Mouse (Mus musculus): ENCODE data around the gene Col26a1.
"Not testable (repeated sequence)": the region's sequence is repeated elsewhere in the genome, so short reads cannot be mapped to it uniquely, and the experiment has no call there.

Gene Col26a1

DNA sequence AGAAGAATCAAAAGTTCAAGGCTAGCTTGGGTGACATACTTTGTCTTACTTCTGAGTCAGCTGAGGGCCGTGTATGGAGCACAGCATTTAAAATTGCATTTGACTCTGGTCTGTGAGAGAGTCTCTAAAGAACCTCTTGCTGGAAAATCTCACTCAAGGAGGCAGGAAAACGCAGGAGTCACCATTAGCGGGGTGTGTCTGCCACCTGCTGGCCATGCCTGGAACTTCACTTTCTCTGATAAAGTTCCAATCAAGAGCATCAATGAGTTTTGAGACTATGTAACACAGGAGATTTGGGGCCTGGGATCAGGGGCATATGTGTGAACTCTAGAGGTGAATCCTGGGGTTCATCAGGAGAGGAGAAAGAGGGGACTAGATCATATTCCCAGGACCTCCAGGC, 127.3 kb downstream of the Col26a1 start:
- CTCF ChIA-PET, result interaction anchor here (0.6 kb wide), 1 partner anchor 351 kb away, joined by 3 read pairs; no protein-coding TSS in a partner anchor

DNA sequence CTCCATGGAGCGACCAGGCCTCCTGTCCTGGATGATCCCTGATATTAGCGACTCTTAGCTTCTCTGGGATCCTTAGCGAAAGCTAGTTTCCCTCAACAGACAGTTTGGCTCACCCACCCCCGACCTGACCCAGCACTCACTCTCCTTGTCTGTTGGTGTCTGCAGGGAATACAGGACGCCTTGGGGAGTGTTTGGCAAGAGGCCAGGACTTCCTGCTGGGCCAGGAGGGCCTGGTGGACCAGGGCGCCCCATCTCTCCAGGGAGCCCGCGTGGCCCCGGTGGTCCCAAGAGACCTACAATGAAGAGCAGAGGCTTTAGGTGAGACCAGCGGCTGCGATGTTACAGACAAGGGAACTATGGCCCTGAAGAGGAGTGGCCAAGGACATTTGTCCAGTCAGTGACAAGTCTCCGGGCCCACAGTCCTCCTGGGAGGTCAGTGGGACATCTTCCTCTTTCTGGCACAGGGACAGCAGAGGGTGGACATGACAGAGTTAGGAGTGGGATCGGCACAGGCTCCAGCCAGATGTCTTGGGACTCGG, 128.9 kb downstream of the Col26a1 start:
- CTCF ChIA-PET, result no interaction called here

DNA sequence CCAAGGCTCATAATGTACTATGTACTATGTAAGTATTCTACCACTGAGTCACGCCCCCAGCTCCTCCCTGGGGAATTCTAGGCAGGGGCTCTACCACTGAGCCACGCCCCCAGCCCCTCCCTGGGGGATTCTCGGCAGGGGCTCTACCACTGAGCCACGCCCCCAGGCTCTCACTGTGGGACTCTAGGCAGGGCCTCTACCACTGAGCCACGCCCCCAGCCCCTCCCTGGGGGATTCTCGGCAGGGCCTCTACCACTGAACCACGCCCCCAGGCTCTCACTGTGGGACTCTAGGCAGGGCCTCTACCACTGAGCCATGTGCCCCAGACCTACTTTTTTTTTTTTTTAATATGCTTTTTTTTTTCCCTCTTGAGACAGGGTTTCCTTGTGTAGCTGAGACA, 129.8 kb downstream of the Col26a1 start:
- CTCF ChIA-PET, result interaction anchor here (0.7 kb wide), 2 partner anchors 528 to 634 kb away, joined by 3 to 6 read pairs; no protein-coding TSS in a partner anchor

DNA sequence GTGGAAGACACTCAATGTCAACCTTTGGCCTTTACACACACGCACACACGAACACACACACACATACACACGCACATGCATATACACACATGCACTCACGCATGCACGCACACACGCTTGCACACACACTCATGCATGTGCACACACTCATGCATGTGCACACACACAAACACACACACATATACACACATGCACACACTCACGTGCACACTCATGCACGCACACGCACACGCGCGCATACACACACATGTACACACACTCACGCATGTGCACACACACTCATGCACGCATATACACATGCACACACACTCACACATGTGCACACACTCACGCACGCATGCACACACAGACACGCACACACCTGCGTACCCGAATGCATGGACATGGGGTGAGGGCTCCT, 130.9 kb downstream of the Col26a1 start:
- CTCF ChIA-PET, result no interaction called here

DNA sequence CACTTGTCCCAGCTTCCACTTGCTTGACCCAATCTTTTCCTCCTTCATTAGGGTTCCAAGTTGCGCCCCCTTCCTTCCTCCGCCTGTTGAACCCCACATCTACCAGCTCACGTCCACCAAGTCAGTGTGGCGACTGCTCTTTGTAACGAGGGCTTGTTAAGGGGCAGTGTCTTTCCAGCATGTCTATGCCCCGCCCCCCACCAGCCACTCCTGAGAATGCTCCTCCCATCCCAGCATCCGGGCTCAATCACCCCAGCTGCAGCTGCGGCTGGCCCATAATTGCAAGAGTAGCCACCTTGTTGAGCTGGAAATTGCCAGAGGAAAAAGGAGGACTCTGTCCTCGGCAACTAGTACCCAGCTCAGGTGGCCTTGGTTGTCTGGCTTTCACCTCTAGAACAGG, 136.4 kb downstream of the Col26a1 start:
- CTCF ChIA-PET, result no interaction called here

DNA sequence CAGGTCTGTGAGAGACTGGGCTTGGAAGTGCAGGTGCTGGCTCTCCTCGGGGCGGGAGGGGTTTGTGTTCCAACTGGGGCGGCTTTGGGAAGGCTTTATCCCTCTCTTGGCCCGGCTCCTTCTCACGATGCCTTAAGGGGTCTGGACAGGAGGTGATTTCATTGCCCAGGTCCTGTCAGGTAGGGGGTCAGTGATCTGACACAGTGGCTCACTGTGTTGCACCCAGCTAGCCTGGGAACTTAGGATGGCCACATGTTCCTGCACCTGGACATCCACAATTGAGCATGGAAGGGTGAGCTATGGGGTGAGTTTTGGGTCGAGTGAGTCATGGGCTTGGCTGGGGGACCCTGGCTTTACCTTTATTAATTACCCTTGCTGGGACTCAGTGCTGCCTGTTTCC, 144.1 kb downstream of the Col26a1 start:
- CTCF ChIA-PET, result no interaction called here

DNA sequence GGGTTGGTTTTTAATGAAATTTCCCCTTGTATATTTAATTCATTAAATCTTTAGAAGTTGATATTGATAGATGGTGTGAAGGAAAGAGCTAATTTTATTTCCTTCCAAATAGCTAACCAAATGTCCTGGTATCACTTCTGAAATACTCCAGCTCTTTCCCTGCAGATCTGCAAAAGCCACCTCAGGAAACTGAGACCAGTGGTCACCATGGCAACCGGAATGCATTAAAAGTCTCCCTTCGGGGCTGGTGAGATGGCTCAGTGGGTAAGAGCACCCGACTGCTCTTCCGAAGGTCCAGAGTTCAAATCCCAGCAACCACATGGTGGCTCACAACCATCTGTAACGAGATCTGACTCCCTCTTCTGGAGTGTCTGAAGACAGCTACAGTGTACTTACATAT, 156.7 kb downstream of the Col26a1 start:
- CTCF ChIA-PET, result not testable (repeated sequence)

DNA sequence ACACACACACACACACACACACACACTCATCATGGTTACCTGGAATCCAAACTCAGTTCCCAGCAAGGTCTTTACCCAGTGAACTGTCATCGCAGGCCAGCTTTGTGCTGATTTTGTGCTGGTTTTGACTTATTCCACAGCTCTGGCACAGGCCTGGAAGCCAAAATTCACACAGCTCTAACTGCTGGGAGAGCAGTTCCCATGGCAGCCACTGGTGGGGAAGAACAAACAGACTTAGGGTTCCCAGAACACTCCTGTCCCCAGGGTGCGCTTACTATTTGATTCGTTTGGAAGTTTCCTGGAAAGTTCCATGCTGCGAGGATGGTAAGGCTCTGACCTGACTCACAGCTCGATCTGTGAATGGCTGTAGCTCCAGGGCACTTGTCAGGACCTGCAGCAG, 161.4 kb downstream of the Col26a1 start:
- CTCF ChIA-PET, result no interaction called here

DNA sequence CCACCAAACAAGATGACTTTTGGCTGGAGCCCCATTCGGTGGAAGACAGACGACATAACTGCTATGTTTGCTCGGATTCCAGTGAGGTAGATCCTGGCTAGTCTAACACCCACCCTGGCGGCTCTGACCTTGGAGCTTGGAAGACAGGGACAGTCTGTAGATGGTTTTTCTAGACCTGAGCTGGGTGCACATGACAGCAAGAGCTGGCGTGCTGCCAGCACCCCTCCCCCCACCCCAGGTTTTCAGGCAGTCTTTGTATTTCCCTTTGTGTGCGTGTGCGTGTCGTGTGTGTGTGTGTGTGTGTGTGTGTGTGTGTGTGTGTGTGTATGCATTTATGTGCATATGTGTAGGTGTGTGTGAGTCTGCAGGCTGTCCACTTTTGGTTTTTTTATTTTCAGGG, 164.4 kb downstream of the Col26a1 start:
- CTCF ChIA-PET, result interaction anchor here (0.6 to 0.8 kb wide), 3 partner anchors 43 to 473 kb away, joined by 4 to 5 read pairs (median 4); partner anchors contain the start of gene Sh2b2

DNA sequence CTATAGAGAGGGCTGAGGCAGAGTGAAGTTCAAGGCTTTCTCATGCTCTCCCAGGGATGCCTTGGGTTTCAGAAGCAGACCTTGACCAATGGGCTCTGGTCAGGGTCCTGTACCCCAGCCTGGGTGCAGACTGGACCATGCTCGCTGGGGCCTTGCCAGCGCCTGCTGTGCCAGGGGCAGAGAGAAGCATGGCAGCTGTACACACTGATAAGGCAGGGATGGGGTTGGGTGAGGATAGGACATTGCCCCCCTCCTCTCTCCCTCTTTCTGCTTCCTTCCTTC, 165.5 kb downstream of the Col26a1 start:
- CTCF ChIA-PET, result no interaction called here

DNA sequence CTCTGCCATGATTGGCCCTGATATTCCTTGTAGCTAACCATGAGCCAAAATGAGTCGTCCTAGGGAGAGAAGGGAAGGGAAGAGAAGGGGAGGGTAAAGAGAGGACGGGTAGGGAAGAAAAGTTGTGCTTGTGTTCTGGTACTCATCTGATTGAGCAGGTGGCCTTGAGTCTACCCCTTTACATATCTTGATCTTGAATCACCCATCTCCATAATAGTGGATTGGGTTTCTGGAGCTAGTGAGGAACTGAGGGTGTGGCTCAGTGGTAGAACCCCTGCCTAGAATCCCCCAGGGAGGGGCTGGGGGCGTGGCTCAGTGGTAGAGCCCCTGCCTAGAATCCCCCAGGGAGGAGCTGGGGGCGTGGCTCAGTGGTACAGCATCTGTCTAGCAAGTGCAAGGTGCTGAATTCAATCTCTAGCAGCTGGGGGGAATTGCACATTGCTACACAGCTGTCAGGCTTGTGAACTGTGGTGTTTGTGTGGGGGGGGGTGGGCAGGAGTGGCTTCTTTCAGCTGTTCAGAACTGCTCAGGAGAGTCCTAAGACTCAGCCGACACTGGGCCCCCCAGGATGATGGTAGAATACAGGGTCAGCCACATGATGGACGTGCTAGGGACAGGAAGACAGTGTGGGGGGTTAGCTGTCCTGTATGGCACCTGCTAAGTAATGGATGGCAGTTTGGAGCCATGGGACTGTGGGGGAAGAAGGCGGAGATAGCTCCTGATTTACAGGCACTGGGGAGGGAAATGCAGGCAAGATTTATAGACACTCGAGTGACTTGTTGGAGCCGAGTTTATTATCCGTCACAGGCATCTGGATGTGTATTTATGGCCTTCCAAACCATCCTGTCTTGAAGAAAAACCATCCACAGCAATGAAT, 166.1 kb downstream of the Col26a1 start:
- CTCF ChIA-PET, result no interaction called here

DNA sequence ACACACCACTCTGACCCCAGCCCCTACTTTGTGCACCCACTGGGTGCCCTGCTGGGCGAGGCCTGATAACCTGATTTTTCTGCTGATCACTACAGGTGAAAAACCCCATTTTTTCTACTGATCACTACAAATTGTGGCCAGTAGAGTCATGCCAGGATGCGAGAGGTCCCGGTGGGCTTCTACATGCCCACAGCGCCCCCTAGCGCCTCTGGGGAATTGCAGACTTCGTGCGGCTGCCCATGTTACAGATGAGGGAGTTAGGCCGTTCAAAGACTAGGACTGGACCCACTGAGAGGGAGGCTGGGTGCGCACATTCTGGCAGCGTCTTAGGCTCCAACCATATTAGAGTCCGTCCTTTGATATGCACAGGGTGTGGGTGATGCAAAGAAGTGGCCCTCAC, 168.1 kb downstream of the Col26a1 start:
- CTCF ChIA-PET, result interaction anchor here (0.6 kb wide), 1 partner anchor 536 kb away, joined by 6 read pairs; no protein-coding TSS in a partner anchor

DNA sequence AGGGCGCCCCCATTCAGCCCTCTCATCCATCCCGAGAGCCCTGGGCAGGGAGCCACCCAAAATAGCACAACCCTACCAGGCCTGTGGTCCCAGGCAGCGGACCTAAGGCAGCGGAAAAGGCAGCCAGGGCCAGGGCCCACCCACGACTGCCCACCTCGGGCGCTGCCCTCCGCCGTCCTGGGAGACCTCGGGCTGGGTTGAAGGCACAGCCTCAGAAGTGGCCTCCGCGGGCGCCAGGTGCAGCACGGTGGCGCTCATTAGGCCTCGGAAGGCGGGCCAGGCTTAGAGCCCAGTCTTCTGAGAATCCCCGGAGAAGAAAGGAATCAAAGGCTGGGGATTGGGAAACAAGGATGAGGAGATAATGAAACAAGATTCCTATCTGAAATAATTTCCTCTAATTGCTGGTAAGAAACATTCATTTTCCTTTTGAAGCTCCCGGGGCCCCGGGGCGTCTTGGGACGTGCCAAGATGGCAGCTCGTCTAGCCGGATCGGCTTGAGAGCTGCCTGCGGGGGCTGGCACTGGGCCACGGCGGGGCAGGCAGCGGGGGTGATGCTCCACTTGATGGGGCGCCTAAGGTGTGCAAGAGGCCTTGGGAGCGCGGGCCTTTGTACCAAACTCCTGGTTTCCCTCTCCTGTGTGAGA, 168.7 kb downstream of the Col26a1 start:
- CTCF ChIA-PET, result no interaction called here

DNA sequence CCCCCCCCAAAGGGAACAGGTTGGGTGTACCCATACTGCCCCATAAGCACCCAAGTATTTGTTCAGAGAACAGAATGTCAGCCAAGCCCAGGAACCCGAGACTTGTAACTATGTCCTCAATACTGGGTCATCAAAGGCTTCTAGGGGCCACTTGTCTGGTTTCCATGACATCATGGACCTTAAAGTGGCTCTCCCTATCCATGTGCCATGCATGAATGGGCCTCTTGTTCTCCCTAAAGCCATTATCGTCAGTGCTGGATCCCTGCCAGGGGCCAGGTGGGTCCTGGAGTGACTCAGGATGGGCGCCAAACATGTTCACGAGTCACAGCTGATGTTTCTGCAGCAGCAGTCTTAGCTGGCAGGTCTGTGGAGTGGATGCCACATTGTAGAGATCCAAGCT, 172.3 kb downstream of the Col26a1 start:
- CTCF ChIA-PET, result no interaction called here

DNA sequence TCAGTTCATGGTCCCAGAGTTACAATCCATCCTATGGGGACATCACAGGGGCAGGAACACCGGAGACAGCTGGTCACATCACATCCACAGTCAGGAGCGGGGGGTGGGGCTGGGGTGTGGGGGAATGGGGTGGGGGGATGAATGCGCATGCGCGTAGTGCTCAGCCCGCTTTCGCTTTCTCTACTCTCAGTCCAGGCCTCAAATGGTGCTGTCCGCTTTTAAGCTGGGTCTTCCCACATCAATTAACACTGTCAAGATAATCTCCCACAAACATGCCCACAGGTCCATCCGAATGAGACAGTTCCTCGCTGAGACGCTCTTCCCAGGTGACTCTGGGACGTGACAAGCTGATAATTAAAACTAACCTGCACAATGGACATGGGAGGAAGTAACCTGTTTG, 174.9 kb downstream of the Col26a1 start:
- CTCF ChIA-PET, result interaction anchor here (0.6 to 0.7 kb wide), 2 partner anchors 123 to 1609 kb away, joined by 3 to 10 read pairs; no protein-coding TSS in a partner anchor

DNA sequence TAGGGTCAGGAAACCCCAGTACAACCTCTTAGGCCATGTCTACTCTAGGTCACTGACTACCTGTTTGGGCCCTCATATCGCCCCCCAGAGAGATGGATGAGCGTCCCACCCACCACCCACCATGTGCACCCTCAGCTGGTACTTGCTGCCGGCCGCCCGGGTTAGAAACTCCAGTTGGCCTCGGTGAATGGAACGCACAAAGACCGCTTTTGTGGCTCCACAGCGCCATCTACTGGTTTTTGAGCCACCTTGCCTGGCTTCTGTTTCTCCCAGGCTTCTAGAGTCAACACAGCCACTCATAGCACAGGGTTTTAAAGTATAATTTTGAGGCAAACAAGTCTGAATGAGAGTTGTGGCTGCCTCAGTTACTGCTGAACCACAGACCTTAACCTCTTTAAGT, 176.2 kb downstream of the Col26a1 start:
- CTCF ChIA-PET, result interaction anchor here (0.6 to 0.7 kb wide), 2 partner anchors 8 to 28 kb away, joined by 3 to 7 read pairs; no protein-coding TSS in a partner anchor

DNA sequence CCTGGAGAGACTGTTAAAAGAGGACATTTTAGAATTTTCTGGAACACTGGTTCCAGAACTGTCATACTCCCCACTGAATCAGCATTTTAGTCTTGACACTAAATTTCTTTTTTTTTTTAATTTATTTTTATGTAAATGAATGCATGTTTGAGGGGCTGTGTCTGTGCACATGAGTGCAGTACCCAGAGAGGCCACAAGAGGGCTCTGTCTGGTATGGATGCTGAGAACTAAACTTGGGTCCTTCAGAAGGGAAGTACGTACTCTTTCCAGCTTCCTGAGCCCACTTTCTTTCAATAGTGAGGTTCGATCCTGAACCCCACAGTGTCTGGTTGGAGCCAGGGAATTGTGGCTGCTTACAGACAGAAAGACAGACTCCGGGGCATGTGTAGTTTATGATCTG, 177.5 kb downstream of the Col26a1 start:
- CTCF ChIA-PET, result interaction anchor here (0.5 kb wide), 1 partner anchor 137 kb away, joined by 3 read pairs; no protein-coding TSS in a partner anchor

DNA sequence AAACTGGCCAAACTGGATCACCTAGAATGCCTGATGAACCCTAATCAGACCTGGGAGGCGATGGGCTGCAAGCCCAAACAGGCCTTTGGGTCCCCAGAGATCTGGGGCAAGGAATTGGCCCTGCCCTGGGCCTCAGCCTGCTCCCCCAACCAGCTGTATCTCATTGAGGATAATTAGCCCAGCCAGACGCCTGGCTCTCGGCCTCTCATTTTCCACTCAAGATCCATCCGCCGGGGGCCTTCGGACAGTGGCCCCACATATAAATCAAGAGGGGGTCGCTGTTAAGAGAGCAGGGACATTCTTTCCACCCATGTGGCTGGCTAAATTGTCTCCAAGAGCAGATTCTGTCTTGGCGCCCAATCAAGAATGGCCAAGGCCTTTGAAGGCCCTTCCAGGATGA, 178.9 kb downstream of the Col26a1 start:
- CTCF ChIA-PET, result interaction anchor here (0.6 kb wide), 1 partner anchor 265 kb away, joined by 5 read pairs; no protein-coding TSS in a partner anchor

DNA sequence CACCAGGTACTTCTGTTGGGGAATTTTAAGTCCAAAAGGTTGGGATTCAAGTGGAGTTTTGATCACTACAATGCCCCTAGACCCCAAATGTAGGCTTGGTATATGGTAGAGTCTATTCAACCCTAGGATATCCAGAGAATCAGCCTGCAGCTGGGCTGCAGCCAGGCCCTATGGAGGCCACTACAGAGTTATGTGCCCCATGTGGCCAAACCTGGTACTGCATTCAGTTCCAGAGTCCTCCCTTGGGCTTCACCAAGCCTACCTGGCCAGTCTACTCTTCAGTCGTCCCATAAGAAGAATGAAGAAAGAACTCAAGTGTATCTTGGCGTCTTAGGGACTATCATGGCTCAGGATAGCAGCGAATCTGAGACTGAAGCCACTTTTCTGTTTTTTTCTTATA, 179.3 kb downstream of the Col26a1 start:
- CTCF ChIA-PET, result interaction anchor here (0.5 to 0.6 kb wide), 2 partner anchors 75 to 135 kb away, joined by 5 to 6 read pairs; no protein-coding TSS in a partner anchor

DNA sequence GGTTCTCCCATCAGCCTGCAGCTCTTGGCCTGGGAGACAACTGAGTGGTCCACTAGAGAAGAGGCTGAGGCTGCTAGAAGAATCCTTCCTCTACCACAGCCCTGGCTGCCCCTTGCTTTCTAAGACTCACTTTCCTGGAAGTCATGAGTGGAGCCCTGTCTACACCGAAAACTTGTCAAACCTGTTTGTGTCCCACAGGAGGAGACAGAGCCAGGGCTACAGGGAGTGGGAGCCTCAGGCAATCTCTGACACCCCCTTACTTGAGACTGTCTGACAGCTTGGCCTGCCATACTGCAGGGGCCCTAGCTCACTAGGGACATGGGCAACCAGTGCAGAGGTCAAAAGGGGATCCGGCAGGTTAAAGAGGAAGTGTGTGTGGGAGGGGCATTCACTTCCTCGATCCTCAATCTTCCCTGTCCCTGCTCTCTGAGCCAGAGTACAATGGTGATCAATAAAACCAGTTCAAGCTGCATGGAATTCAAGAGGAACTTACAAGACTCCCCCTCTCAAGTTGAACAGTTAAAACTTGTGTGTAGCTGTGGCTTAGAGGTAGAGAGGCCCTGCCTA, 180.8 kb downstream of the Col26a1 start:
- CTCF ChIA-PET, result no interaction called here

DNA sequence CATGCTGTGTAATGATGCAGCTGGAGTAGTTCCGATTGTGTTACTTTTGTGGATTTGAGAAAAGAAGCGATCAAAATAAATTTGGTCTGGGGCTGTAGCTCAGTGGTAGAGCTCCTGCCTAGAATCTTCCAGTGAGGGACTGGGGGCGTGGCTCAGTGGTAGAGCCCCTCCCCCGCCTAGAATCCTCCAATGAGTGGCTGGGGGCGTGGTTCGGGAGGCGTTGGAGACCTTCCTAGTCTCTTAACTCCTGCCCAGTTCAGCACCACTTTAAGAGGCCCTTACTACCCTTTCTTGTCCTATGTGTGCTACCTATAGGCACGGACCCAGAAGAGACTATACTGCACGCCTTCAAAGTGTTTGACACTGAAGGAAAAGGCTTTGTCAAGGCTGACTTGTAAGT, 185.4 kb downstream of the Col26a1 start:
- CTCF ChIA-PET, result no interaction called here

DNA sequence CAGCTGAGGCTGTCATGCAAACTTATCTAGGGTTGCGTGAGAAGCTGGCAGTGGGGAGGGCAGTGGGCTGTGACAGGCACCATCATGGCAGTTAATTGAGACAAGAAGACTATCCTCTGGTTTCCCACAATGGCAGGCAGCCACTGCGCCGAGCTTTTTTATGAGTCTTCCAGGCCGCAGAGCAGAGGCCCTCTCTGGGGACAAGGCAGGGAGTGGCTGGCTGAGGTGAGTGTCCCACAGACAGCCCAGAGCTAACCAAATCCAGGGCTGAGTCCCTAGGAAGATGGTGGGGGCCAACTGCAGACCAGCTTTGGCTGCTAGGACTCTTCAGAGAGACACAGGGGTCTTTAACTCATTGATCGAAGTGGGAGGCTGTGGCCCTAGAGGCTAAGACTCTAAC, 186.5 kb downstream of the Col26a1 start:
- CTCF ChIA-PET, result no interaction called here
